Mouse (Mus musculus) stomach, postnatal 0 days (tissue): ENCODE results near the gene Olfr1086. TPM values are rescaled to one million over a fixed set of nuclear protein-coding genes. Genes with fewer than 3 reads are reported as not detected.
"Not testable (repeated sequence)": the region's sequence is repeated elsewhere in the genome, so short reads cannot be mapped to it uniquely, and the experiment has no call there.

Experiments used
- ATAC-seq: fragments of 200-750 bp; cut with Nextera tagmentation; 2 replicates; pipeline ENCODE4 v1.8.0; 2017; ENCODE audit not compliant: low FRiP score, low TSS enrichment
- DNase-seq: peaks from one replicate; pipeline ENCODE4 v3.0.0-alpha.2; 2016; ENCODE audit warnings: low spot score
- H3K27ac ChIP-seq: fragments of 300-500 bp; sonication (generic); replicated peaks from 2 replicates; pipeline ENCODE4 v1.5.1; 2014; ENCODE audit warnings: mild to moderate bottlenecking, control low read depth
- H3K27me3 ChIP-seq: fragments of 300-500 bp; sonication (generic); 2 replicates; pipeline ENCODE4 v1.6.1; 2014; ENCODE audit warnings: low read length; ENCODE audit not compliant: control insufficient read depth, insufficient read depth
- H3K36me3 ChIP-seq: fragments of 300-500 bp; sonication (generic); 2 replicates; pipeline ENCODE4 v1.6.1; 2014; ENCODE audit warnings: low read length, mixed read lengths; ENCODE audit not compliant: control insufficient read depth, insufficient read depth
- H3K4me1 ChIP-seq: fragments of 300-500 bp; sonication (generic); replicated peaks from 2 replicates; pipeline ENCODE4 v1.6.1; 2014; ENCODE audit warnings: antibody characterized with exemption; ENCODE audit not compliant: control insufficient read depth, insufficient read depth
- H3K4me2 ChIP-seq: fragments of 300-500 bp; sonication (generic); replicated peaks from 2 replicates; pipeline ENCODE4 v1.6.1; 2014; ENCODE audit warnings: low read depth, mild to moderate bottlenecking, control low read depth, moderate library complexity
- H3K4me3 ChIP-seq: fragments of 300-500 bp; sonication (generic); 2 replicates; pipeline ENCODE4 v1.5.1; 2014; ENCODE audit warnings: low read depth, low read length, control low read depth
- H3K9ac ChIP-seq: fragments of 300-500 bp; sonication (generic); 2 replicates; pipeline ENCODE4 v1.6.1; 2014; ENCODE audit warnings: mild to moderate bottlenecking, low read length, control low read depth, mixed read lengths
- H3K9me3 ChIP-seq: fragments of 300-500 bp; sonication (generic); 2 replicates; pipeline ENCODE4 v1.6.1; 2016; ENCODE audit warnings: low read length; ENCODE audit not compliant: control insufficient read depth
- CTCF ChIP-seq: IDR thresholded peaks from 2 replicates; pipeline ENCODE4 v1.5.1; 2016; ENCODE audit warnings: antibody characterized with exemption, low read depth, mild to moderate bottlenecking, moderate library complexity
- EP300 ChIP-seq: optimal IDR thresholded peaks from 2 replicates; pipeline ENCODE3; 2016; ENCODE audit warnings: antibody characterized with exemption
- WGBS: fragments of 180-500 bp; shearing (Covaris S2); extraction: QIAGEN DNeasy Blood & Tissue Kit; methylation state at CpG from one replicate; pipeline ENCODE4 v1.1.7; 2014; 5-methylcytosine and 5-hydroxymethylcytosine counted together
- polyA plus RNA-seq: library from polyadenylated mRNA; unstranded; fragments of >200 nt; fragmentation: Nextera tagmentation; extraction: Ambion mirVana; gene quantifications from 2 replicates; pipeline ENCODE4 v1.2.1, GENCODE M21; 2015

Gene Olfr1086
- not detected in 2 replicates for polyA plus RNA-seq

DNA sequence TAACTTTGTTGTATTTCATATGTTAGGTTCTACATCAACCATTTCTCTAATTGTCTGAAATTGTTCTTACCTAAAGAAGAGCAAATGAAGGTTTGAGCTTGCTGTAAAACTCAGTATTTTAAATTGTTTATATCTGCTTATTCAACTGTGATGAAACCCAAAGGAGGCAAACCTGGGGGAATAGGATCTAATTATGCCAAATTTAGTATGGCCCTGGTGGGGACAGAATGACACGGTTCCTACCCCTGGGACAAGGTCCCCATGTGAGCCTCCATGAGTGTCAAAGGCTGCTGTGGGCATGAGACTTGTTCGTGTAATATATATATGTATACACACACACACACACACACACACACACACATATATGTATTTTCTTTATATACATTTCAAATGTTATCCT is at the start of gene Olfr1086:
TSS of gene Olfr1086 (minus strand) at position 101 of the 400 bp plus-strand sequence.
- Histone ChIP-seq H3K36me3 (no peaks in the 10 kb centered on the region), H3K4me1 (no peaks in the 10 kb centered on the region), H3K9ac (no peak within 1 kb of the TSS), H3K4me2 (no peak within 1 kb of the TSS), H3K4me3 (no peak within 1 kb of the TSS), H3K9me3 (no peaks in the 10 kb centered on the region), H3K27me3 (no peaks in the 10 kb centered on the region), H3K27ac (no peak within 1 kb of the TSS)
- DNase-seq (no peak), ATAC-seq (no peak)
- TF ChIP-seq CTCF (no peak), EP300 (no peak)
- 77% methylated on average over 2 of the region's 2 CpGs for WGBS

DNA sequence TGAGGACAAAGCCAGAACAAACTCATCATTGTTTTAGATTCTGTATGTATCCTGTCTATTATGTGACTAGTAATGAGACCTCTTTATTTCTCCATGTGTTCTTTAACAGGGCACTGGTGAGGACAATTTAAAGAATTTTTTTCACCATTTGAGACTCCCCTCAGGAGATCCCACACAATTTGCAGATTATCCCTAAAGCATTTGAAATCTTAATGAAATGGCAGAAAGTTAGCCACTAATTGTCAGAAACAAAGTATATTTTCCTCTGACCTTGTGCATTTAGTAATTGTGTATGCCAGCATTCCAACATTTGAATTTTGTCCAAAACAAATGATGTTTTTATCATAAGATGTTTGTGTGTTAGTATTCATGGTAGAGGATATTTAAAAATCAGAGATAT is 18.4 kb upstream of the Olfr1086 start, which contains the start of gene Olfr1087:
TSS of gene Olfr1087 (minus strand) at position 101 of the 400 bp plus-strand sequence.
- H3K27me3 ChIP-seq: no peaks in the 10 kb centered on the region
- no peak within 1 kb of the TSS for H3K4me2 ChIP-seq
- DNase-seq (no peak), ATAC-seq (no peak)
- no peaks in the 10 kb centered on the region for H3K4me1 ChIP-seq
- H3K9ac ChIP-seq: no peak within 1 kb of the TSS
- no peaks in the 10 kb centered on the region for H3K36me3 ChIP-seq
- no peak within 1 kb of the TSS for H3K4me3 ChIP-seq
- no peaks in the 10 kb centered on the region for H3K9me3 ChIP-seq
- H3K27ac ChIP-seq: no peak within 1 kb of the TSS
- TF ChIP-seq CTCF (no peak), EP300 (no peak)

DNA sequence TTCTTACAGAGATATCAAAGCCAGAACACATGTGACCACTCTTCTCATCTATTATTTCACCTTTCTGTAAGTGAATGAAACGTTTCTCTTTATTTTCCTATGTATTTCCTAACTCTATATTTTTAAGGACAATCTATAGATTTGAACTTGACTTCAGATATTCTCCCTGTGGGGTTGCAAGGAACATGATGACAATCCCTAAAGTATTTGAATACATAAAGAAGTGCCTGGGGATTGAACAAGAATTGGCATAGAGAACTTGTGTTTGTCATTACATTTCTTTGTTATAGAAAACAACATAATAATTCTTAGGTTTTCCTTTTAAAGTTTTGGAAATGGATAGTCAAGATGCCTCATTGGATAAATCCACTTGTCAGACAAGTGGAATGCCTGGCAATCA is 18.0 kb downstream of the Olfr1086 start, which contains the start of gene Olfr1085:
TSS of gene Olfr1085 (minus strand) at position 101 of the 400 bp plus-strand sequence.
- TF ChIP-seq CTCF (no peak), EP300 (no peak)

DNA sequence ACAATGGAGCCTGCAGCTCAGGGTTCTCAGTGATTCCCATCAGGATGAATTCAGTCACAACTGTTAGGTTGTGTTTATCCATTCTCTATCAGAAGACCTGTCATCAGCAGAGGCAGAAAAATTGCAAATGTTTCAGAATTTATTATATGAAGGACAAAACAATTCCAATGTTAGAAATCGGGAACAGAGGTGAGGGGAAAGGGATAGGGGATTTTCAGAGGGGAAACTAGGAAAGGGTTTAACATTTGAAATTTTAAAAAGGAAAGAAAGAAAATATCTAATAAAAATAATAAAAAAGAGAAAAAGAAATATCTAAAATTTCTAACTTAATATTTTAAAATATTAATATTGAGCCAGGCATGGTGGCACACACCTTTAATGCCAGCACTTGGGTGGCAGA is 40.3 kb downstream of the Olfr1086 start, which contains the start of gene Olfr1084:
TSS of gene Olfr1084 (minus strand) at position 101 of the 400 bp plus-strand sequence.
- H3K9me3 ChIP-seq, H3K4me3 ChIP-seq, H3K4me1 ChIP-seq, H3K27ac ChIP-seq, DNase-seq, H3K27me3 ChIP-seq, H3K9ac ChIP-seq, H3K4me2 ChIP-seq, ATAC-seq, H3K36me3 ChIP-seq: not testable (repeated sequence)
- 85% methylated on average over 1 of the region's 1 CpGs for WGBS

More for the DNA sequence above, 18.0 kb downstream of the Olfr1086 start, which contains the start of gene Olfr1085:
- Histone ChIP-seq H3K36me3 (no peaks in the 10 kb centered on the region), H3K4me1 (no peaks in the 10 kb centered on the region), H3K9me3 (no peaks in the 10 kb centered on the region), H3K4me2 (no peak within 1 kb of the TSS), H3K9ac (no peak within 1 kb of the TSS), H3K4me3 (no peak within 1 kb of the TSS), H3K27me3 (no peaks in the 10 kb centered on the region), H3K27ac (no peak within 1 kb of the TSS)
- no peak for ATAC-seq
- WGBS: 10% methylated on average over 1 of the region's 1 CpGs
- DNase-seq: no peak

Other genes starting within 250 kb of the Olfr1086 start
- not detected in 2 replicates for gene Olfr1065, start 229.5 kb downstream of the Olfr1086 start, polyA plus RNA-seq
- not detected in 2 replicates for gene Olfr1066, start 223.8 kb downstream of the Olfr1086 start, polyA plus RNA-seq
- gene Olfr228, start 192.7 kb downstream of the Olfr1086 start, polyA plus RNA-seq: not detected in 2 replicates
- not detected in 2 replicates for gene Olfr1076, start 171.6 kb downstream of the Olfr1086 start, polyA plus RNA-seq
- gene Olfr1079, start 137.6 kb downstream of the Olfr1086 start, polyA plus RNA-seq: not detected in 2 replicates
- not detected in 2 replicates for gene Olfr1080, start 121.9 kb downstream of the Olfr1086 start, polyA plus RNA-seq
- gene Olfr1082, start 81.1 kb downstream of the Olfr1086 start, polyA plus RNA-seq: not detected in 2 replicates
- gene Olfr1084, start 40.4 kb downstream of the Olfr1086 start, polyA plus RNA-seq: not detected in 2 replicates
- gene Olfr1085, start 18.1 kb downstream of the Olfr1086 start, polyA plus RNA-seq: not detected in 2 replicates
- gene Olfr1087, start 18.3 kb upstream of the Olfr1086 start, polyA plus RNA-seq: not detected in 2 replicates
- not detected in 2 replicates for gene Olfr1089, start 53.6 kb upstream of the Olfr1086 start, polyA plus RNA-seq
- not detected in 2 replicates for gene Olfr1090, start 78.9 kb upstream of the Olfr1086 start, polyA plus RNA-seq
- not detected in 2 replicates for gene Olfr1093, start 102.4 kb upstream of the Olfr1086 start, polyA plus RNA-seq
- gene Olfr141, start 129.9 kb upstream of the Olfr1086 start, polyA plus RNA-seq: not detected in 2 replicates
- 0.06 TPM in 1 of 2 replicates, not detected in the other for gene Olfr1094, start 144.6 kb upstream of the Olfr1086 start, polyA plus RNA-seq
- not detected in 2 replicates for gene Olfr1095, start 171.6 kb upstream of the Olfr1086 start, polyA plus RNA-seq
- not detected in 2 replicates for gene Gm13723, start 194.7 kb upstream of the Olfr1086 start, polyA plus RNA-seq
- gene Olfr1097, start 212.1 kb upstream of the Olfr1086 start, polyA plus RNA-seq: not detected in 2 replicates
- gene Olfr1098, start 244.5 kb upstream of the Olfr1086 start, polyA plus RNA-seq: not detected in 2 replicates